Mouse (Mus musculus): ENCODE measurements around the gene Ccnd1.

DNA sequence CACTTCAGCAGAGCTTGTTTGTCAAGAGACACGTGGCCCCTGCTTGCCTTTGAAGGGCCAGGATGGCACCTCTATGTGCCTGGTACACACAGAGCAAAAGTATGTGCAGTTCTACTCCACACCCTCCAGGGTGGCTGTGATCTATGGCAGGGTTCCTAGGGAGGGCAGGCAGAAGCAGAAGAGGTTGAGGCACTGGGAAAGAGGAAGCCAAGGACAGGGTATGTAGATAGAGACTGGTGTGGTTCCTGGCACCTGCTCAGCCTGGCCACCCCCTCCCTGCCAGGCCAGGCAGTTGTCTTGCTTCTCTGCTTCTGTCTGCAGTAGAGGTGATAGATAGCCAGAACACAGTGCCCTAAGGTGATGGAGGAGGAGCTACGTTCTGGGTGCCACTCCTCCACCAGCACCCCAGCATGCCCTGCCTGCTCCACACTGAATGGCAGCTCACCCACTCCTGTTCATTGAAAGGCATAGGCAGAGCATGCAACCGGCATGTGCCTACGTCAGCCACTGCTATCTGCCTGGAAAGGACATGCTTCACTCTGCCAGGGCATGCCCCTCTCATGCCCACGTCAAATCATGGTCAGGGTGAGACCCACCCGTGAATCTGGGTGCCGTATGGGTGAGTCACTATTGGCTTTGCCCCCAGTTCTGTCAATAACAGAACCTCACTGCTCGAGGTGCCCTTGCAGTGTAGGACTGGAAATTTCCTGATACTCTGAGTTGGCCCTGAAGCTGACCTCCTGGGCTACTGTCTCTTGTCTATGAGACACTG is 31.5 kb upstream of the Ccnd1 start:
- no peak for TF ChIP-seq POLR2A (IDR thresholded peaks at IDR 0.05; ENCODE audit: insufficient read depth, low read depth, low read length)
- TF ChIP-seq CTCF (IDR thresholded peaks at IDR 0.05; ENCODE audit: insufficient read depth, low read depth, low read length), result no peak

Data from olfactory bulb, adult 2 months (tissue).